Mouse (Mus musculus): Measurements from ENCODE around the gene Fiz1.

The Fiz1 gene

GRCm38 (mm10) chr7:4996003-4996895, 18.2 kb downstream of the Fiz1 start, which contains the start of gene Zfp579:
TSS of gene Zfp579 (minus strand) at chr7:4996158.
- peak; percentile 92 for DNase-seq

DNA sequence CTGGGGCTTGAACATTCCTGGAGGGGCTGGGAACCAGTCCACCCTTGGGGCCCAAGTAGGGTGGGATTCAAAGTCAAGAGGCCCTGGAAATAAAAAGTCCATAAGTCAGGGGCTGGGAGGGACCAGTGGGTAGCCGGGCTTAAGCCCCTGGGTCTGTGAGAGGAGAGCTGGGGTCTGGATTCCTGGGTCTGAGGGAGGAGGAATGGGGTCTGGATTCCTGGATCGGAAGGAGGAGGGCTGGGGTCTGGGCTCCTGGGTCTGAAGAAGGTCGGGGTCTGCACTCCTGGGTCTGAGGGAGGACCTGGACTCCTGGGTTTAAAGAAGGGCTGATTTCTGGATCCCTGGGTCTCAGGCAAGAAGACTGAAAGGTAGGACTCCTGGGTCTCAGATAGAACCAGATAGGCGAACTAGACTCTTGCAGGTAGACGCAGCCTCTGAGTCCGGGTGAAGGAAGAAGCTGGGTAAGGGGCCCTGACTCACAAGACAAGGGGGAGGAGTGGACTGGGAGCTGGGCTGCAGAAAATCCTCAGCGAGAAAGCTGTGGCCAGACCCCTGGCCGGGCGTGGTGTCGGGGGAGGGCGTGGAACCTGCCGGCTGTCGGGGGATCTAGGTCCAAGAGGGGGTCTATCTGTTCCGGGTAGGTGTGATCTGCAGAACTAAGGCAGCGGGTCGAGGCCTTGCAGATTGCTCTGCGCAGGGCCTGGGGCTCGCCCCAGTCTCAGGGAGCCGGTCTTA, 19.1 kb downstream of the Fiz1 start:
- no peak for DNase-seq

DNA sequence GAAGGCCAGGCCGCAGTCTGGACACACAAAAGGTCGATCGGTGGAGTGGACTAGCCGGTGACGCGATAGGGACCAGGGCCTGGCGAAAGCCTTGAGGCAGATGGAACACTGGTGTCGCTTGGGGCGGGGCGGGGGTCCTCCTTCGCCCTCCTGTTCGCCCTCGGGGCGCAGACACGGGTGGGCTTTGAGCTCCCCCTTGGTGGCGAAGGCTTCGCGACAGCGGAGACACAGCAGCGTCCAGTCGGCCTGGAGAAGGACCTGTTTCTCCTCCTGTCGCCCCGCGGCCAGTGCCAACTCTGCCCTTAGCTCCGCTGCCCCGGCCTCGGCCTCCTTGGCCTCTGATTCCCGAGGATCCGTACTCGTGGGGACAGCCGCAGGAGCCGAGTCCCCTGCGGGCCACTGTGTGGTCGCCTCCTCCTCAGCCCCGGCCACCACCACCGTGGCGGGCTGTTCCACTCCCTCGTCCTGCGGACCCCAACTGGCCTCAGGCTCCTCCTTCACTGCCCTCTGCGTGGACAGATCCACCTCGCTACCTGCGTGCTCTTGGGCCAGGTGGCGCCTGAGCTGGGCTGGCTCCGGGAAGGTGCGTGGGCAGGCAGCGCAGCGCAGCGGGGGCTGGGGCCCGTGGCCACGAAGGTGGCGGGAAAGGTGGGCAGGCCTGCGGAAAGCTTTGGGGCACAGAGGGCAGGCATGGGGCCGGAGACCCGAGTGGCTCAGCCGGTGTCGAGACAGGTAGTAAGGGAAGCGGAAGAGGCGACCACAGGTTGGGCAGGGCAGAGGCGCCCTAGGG, 20.3 kb downstream of the Fiz1 start:
- DNase-seq: no peak

GRCm38 (mm10) chr7:4993347-4993998, 21.0 kb downstream of the Fiz1 start:
- no peak for DNase-seq

DNA sequence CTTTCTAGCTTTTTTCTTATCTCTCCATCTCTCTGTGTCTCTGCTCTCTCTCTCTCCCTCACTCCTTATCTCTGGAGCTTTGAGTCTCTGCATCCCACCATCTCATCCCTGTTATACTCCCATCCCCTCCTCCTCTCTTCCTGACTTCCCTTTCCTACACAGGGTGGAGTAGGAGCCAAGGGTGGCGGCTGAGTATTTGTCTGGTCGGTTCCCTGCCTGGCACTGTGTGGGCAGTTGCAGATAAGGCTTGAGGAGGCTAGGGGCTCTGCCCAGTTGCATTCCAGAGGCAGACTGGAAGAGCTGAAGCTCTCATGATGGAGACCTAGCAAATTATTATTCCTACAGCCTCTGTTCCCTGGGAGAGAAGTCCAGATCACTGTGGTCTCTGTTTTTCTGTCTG, 26.2 kb downstream of the Fiz1 start:
- DNase-seq: no peak

DNA sequence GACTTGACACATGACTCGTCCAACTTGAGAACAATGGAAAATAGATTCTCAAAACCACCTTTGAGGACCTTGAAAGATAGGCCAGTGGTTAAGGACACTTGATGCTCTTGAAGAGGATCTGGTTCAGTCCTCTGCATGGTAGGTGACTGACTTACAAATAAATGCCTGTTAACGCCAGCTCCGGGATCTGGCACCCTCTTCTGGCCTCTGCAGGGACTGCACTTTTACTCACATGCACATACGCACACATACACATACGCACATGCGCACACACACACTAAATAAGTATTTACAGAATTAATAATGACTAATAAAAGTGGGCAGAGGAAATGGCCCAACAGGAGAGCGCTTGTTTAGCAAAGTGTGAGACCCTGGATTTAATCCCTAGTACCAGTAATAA, 37.7 kb downstream of the Fiz1 start:
- no peak for DNase-seq

- DNase-seq: no peak
These were observed 39.0 kb downstream of the Fiz1 start for GRCm38 (mm10) chr7:4975455-4975854.

DNA sequence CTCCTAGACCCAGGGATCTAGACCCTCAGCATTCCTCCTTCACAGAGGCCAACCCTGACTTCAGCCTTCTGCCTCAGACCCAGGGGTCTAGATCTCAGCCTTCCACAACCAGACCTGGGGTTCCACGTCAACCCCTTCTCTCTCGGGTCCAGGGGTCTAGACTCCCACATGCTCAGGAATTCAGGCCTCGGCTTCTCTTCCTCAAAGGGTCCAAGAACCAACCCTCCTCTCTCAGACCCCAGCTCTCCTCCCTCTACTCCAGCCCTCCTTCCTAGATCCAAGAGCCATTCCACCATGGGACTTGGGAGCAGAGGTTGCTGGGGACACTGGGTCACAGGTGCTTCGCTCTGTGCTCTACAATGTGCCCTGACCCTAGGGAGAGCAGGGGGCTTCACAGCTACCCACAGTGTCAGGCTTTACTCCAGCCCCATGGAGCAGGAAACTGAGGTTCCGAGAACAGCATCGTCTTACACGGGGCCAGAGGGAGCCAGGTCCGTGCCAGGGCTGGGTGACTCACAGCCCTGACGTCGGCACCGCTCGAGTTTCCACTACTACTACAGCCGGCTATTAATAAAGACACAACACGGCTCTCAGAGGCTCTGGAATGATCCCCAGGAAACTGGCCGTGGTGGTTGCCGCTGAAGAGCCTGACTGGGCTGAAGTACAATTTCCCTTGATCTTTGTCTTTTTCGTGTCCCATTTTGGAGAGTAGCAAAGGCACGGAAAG, 42.0 kb downstream of the Fiz1 start:
- peak; percentile 74 for DNase-seq

- DNase-seq: peak; percentile 62
These were observed 42.8 kb downstream of the Fiz1 start for GRCm38 (mm10) chr7:4971710-4972109.

DNA sequence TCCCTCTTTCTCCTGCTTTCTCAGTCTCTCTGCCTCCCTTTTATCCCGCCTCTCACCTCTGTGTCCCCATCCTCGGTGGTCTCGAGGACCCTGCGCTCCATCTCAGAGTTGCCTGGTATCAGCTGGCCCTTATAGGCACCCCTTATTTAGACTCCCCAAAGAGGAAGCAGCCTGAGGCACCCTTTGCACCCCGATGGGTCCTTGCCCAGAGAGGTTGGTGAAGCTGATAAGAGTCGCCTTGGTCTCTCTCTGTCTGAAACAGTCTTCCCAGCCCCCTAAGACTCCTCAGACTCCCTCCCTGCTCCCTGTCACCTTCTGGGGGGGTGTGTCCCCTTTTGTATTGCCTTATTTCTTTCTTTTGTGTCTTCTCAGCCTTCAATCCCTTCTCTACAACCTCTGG, 43.4 kb downstream of the Fiz1 start, which contains the start of gene Sbk3:
Sbk3 (minus strand) TSS at position 101 of the 400 bp plus-strand sequence.
- no peak for DNase-seq

DNA sequence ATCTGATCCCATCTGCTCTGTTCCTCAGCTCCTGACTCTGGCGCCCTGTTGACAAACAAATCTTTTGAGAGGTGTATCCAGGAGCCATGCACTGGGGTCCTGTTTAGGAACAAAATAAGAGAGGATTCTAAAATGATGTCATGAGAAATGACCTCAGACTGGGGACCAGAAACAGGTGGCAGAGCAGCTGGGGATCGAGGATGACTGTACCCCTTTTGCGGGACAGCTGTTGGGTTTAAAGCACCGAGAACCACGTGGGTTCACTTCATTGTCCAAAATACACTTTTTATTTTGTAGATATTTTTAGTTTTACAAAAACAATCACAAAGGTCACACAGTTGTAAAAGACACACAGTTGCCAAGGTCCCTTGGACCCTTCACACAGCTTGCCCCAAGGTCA, 49.5 kb downstream of the Fiz1 start:
- DNase-seq: no peak

- peak; percentile 89 for DNase-seq
These were observed 50.2 kb downstream of the Fiz1 start, which contains the start of gene Sbk2 for GRCm38 (mm10) chr7:4964272-4964671. TSS of gene Sbk2 (minus strand) at chr7:4964406.

DNA sequence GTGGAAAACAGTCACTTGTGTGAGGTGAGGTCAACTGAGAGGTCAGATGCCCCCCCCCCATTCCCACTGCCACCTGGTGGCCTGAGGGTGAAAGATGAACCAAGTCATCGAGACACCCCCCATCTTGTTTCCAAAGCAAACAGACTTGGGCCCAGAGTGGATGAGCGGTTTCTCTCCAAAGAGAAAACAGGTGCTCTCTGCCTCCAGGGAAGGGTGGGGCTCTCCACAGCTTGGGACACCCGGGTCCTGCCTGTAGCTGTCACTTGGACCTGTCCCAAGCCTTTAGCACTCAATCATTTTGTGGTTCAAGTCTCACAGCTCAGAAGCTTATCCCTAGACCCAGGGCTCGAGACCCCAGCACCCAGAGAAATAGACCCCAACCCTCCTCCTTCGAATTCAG, 51.0 kb downstream of the Fiz1 start:
- no peak for DNase-seq

GRCm38 (mm10) chr7:4957361-4957760, 57.1 kb downstream of the Fiz1 start:
- DNase-seq: no peak

All from lung, postnatal 36 days (tissue).